Mouse (Mus musculus) hematopoietic multipotent progenitor cell, adult 10-12 weeks (in vitro differentiated cells): ENCODE measurements around the gene Olfr1246. TPM values are rescaled to one million over a fixed set of nuclear protein-coding genes. Genes with fewer than 3 reads are reported as not detected.

Experiments used
- polyA plus RNA-seq: library from polyadenylated mRNA; stranded (reverse); fragments of >175 nt; gene quantifications from 2 replicates; pipeline ENCODE4 v1.2.3, GENCODE M21; 2012; ENCODE audit warnings: low replicate concordance

The Olfr1246 gene
- not detected in 2 replicates for polyA plus RNA-seq

GRCm38 (mm10) chr2:89593057-89593456, at the start of gene Olfr1246:
Olfr1246 (minus strand) TSS chr2:89593157.

GRCm38 (mm10) chr2:89634883-89635282, 41.9 kb upstream of the Olfr1246 start, which contains the start of gene Olfr1249:
Olfr1249 (minus strand) TSS chr2:89634983.

GRCm38 (mm10) chr2:89618145-89618544, 25.2 kb upstream of the Olfr1246 start, which contains the start of gene Olfr1248:
Olfr1248 (minus strand) TSS chr2:89618245.

GRCm38 (mm10) chr2:89614030-89614429, 21.1 kb upstream of the Olfr1246 start, which contains the start of gene Olfr1247:
Olfr1247 (minus strand) TSS chr2:89614130.

GRCm38 (mm10) chr2:89578347-89578746, 14.6 kb downstream of the Olfr1246 start, which contains the start of gene Olfr1245:
Olfr1245 (minus strand) TSS chr2:89578447.

Other genes starting within 250 kb of the Olfr1246 start
- not detected in 2 replicates for gene Olfr1234, start 228.3 kb downstream of the Olfr1246 start, polyA plus RNA-seq
- not detected in 2 replicates for gene Olfr1238, start 183.5 kb downstream of the Olfr1246 start, polyA plus RNA-seq
- gene Olfr1239, start 172.8 kb downstream of the Olfr1246 start, polyA plus RNA-seq: not detected in 2 replicates
- not detected in 2 replicates for gene Olfr1240, start 150.2 kb downstream of the Olfr1246 start, polyA plus RNA-seq
- not detected in 2 replicates for gene Olfr1241, start 106.0 kb downstream of the Olfr1246 start, polyA plus RNA-seq
- gene Olfr1242, start 94.8 kb downstream of the Olfr1246 start, polyA plus RNA-seq: not detected in 2 replicates
- gene Olfr1243, start 61.7 kb downstream of the Olfr1246 start, polyA plus RNA-seq: not detected in 2 replicates
- gene Olfr1245, start 14.7 kb downstream of the Olfr1246 start, polyA plus RNA-seq: not detected in 2 replicates
- not detected in 2 replicates for gene Olfr1247, start 21.0 kb upstream of the Olfr1246 start, polyA plus RNA-seq
- gene Olfr1248, start 25.1 kb upstream of the Olfr1246 start, polyA plus RNA-seq: not detected in 2 replicates
- 0.05 TPM in 1 of 2 replicates, not detected in the other for gene Olfr1249, start 41.8 kb upstream of the Olfr1246 start, polyA plus RNA-seq
- not detected in 2 replicates for gene Olfr1250, start 68.3 kb upstream of the Olfr1246 start, polyA plus RNA-seq
- not detected in 2 replicates for gene Olfr1251, start 78.8 kb upstream of the Olfr1246 start, polyA plus RNA-seq
- not detected in 2 replicates for gene Olfr1252, start 131.9 kb upstream of the Olfr1246 start, polyA plus RNA-seq
- gene Olfr1253, start 163.9 kb upstream of the Olfr1246 start, polyA plus RNA-seq: not detected in 2 replicates
- gene Olfr1254, start 200.5 kb upstream of the Olfr1246 start, polyA plus RNA-seq: not detected in 2 replicates
- gene Olfr1255, start 218.9 kb upstream of the Olfr1246 start, polyA plus RNA-seq: not detected in 2 replicates
- not detected in 2 replicates for gene Olfr1256, start 248.4 kb upstream of the Olfr1246 start, polyA plus RNA-seq